Mouse (Mus musculus) intestine, postnatal 0 days (tissue): Measurements from ENCODE around the gene Usp8. TPM values are rescaled to one million over a fixed set of nuclear protein-coding genes. Genes with fewer than 3 reads are reported as not detected.
A peak's percentile ranks its signal among the peaks of the same experiment; 100 is the strongest.

Experiments used
- ATAC-seq: fragments of 200-750 bp; cut with Nextera tagmentation; 2 replicates; pipeline ENCODE4 v1.8.0; 2017; ENCODE audit warnings: mild to moderate bottlenecking, moderate TSS enrichment, moderate library complexity
- H3K27ac ChIP-seq: fragments of 300-500 bp; sonication (generic); 2 replicates; pipeline ENCODE4 v1.5.1; 2014; ENCODE audit warnings: mild to moderate bottlenecking, low read depth, low read length, moderate library complexity
- H3K27me3 ChIP-seq: fragments of 300-500 bp; sonication (generic); replicated peaks from 2 replicates; pipeline ENCODE4 v1.6.1; 2014; ENCODE audit warnings: low read length, mixed read lengths; ENCODE audit not compliant: control insufficient read depth, insufficient read depth
- H3K36me3 ChIP-seq: fragments of 300-500 bp; sonication (generic); 2 replicates; pipeline ENCODE4 v1.6.1; 2014; ENCODE audit warnings: mild to moderate bottlenecking, moderate library complexity; ENCODE audit not compliant: control insufficient read depth, insufficient read depth
- H3K4me1 ChIP-seq: fragments of 300-500 bp; sonication (generic); replicated peaks from 2 replicates; pipeline ENCODE4 v1.6.1; 2014; ENCODE audit warnings: antibody characterized with exemption, low read length, mixed read lengths; ENCODE audit not compliant: control insufficient read depth, insufficient read depth
- H3K4me2 ChIP-seq: fragments of 300-500 bp; sonication (generic); replicated peaks from 2 replicates; pipeline ENCODE4 v1.6.1; 2014; ENCODE audit warnings: low read depth, mild to moderate bottlenecking, moderate library complexity
- H3K4me3 ChIP-seq: fragments of 300-500 bp; sonication (generic); 2 replicates; pipeline ENCODE4 v1.5.1; 2014; ENCODE audit warnings: low read depth, low read length
- H3K9ac ChIP-seq: fragments of 300-500 bp; sonication (generic); 2 replicates; pipeline ENCODE4 v1.6.1; 2014; ENCODE audit warnings: mild to moderate bottlenecking, low read depth, low read length
- H3K9me3 ChIP-seq: fragments of 300-500 bp; sonication (generic); 2 replicates; pipeline ENCODE4 v1.6.1; 2016; ENCODE audit warnings: mixed run types; ENCODE audit not compliant: control insufficient read depth
- CTCF ChIP-seq: sonication (generic); IDR thresholded peaks from 2 replicates; pipeline ENCODE4 v1.5.1; 2016; ENCODE audit warnings: low read depth, mild to moderate bottlenecking, control low read depth, antibody characterized with exemption, moderate library complexity
- WGBS: fragments of 180-500 bp; shearing (Covaris S2); extraction: QIAGEN DNeasy Blood & Tissue Kit; methylation state at CpG from one replicate; pipeline ENCODE4 v1.1.7; 2014; 5-methylcytosine and 5-hydroxymethylcytosine counted together
- polyA plus RNA-seq: library from polyadenylated mRNA; unstranded; fragments of >200 nt; fragmentation: Nextera tagmentation; extraction: Ambion mirVana; gene quantifications from 2 replicates; pipeline ENCODE4 v1.2.1, GENCODE M21; 2015

Gene Usp8
- polyA plus RNA-seq: 17.7 and 18.0 TPM in 2 replicates

GRCm38 (mm10) chr2:126706759-126707437 is at the start of gene Usp8:
Gene Usp8, plus strand, starts transcription at chr2:126707328.
- H3K27me3 ChIP-seq: no peaks in the 10 kb centered on the region
- peak within 1 kb of the TSS; percentile 82 for H3K4me3 ChIP-seq
- peak within 1 kb of the TSS; percentile 70 for H3K27ac ChIP-seq
- ATAC-seq: peak; percentile 100
- WGBS: 2% methylated on average over 47 of the region's 47 CpGs
- TF ChIP-seq CTCF: no peak
- peaks cover 3% of the 10 kb centered on the region; the same call in 1 of the 2 replicates for H3K4me1 ChIP-seq
- no peaks in the 10 kb centered on the region for H3K36me3 ChIP-seq
- H3K9me3 ChIP-seq: no peaks in the 10 kb centered on the region
- H3K9ac ChIP-seq: peak within 1 kb of the TSS; percentile 79
- H3K4me2 ChIP-seq: peak within 1 kb of the TSS; percentile 66

GRCm38 (mm10) chr2:126663481-126663880 is 43.6 kb upstream of the Usp8 start:
- ATAC-seq: no peak
- peak; percentile 79 for TF ChIP-seq CTCF
- H3K36me3 ChIP-seq: no peaks in the 10 kb centered on the region
- no peak overlapping the region for H3K4me3 ChIP-seq
- no peak overlapping the region for H3K4me2 ChIP-seq
- H3K27ac ChIP-seq: no peak overlapping the region
- 54% methylated on average over 4 of the region's 4 CpGs for WGBS
- no peak overlapping the region for H3K9ac ChIP-seq
- H3K4me1 ChIP-seq: no peaks in the 10 kb centered on the region
- H3K9me3 ChIP-seq: no peaks in the 10 kb centered on the region
- no peaks in the 10 kb centered on the region for H3K27me3 ChIP-seq

- Histone ChIP-seq H3K27ac (no peak overlapping the region), H3K4me3 (no peak overlapping the region), H3K9me3 (no peaks in the 10 kb centered on the region), H3K4me1 (no peaks in the 10 kb centered on the region), H3K4me2 (no peak overlapping the region), H3K36me3 (no peaks in the 10 kb centered on the region), H3K27me3 (no peaks in the 10 kb centered on the region), H3K9ac (no peak overlapping the region)
- ATAC-seq: no peak
- 86% methylated on average over 3 of the region's 3 CpGs for WGBS
- no peak for TF ChIP-seq CTCF
Observed at GRCm38 (mm10) chr2:126665984-126666383, 41.1 kb upstream of the Usp8 start.

GRCm38 (mm10) chr2:126668621-126669252 is 38.4 kb upstream of the Usp8 start:
- no peak; the same call in 1 of the 2 replicates for TF ChIP-seq CTCF
- peak; percentile 85 for ATAC-seq

GRCm38 (mm10) chr2:126673317-126674242 is 33.5 kb upstream of the Usp8 start:
- Histone ChIP-seq H3K9ac (peak overlapping the region; percentile 100), H3K27me3 (no peaks in the 10 kb centered on the region), H3K9me3 (no peaks in the 10 kb centered on the region), H3K4me2 (peak overlapping the region; percentile 76), H3K27ac (no peak overlapping the region; the same call in 1 of the 2 replicates), H3K4me3 (peak overlapping the region; percentile 93), H3K36me3 (no peaks in the 10 kb centered on the region), H3K4me1 (peaks cover 8% of the 10 kb centered on the region)
- TF ChIP-seq CTCF: no peak
- 40% methylated on average over 13 of the region's 13 CpGs for WGBS
- ATAC-seq: no peak

More at GRCm38 (mm10) chr2:126668621-126669252, 38.4 kb upstream of the Usp8 start:
- Histone ChIP-seq H3K4me2 (peak overlapping the region; percentile 21; the same call in 1 of the 2 replicates), H3K27ac (peak overlapping the region; percentile 84), H3K27me3 (no peaks in the 10 kb centered on the region), H3K36me3 (no peaks in the 10 kb centered on the region), H3K9me3 (no peaks in the 10 kb centered on the region), H3K4me3 (no peak overlapping the region), H3K4me1 (peaks cover 8% of the 10 kb centered on the region), H3K9ac (no peak overlapping the region)
- WGBS: 56% methylated on average over 5 of the region's 5 CpGs
